Comparison of ENCODE assay signal across 27 mouse cellular contexts in genomic region chrX:152708359-152708758, GRCm38 (mm10).
DNase-seq lines count a peak whose midpoint lies in the region; ATAC-seq and TF ChIP-seq lines count a peak whose summit lies in the region.
"Had no signal": no experiment of that assay in that cellular context is flagged by ENCODE, and none has a peak within 500 bp of the region (broad histone marks: within the 10 kb centered on the region; RNA-seq: fewer than 3 reads in every experiment).

No protein-coding gene starts in this region.

- H3K4me2 ChIP-seq in heart, postnatal 0 days (ENCODE audit: low read depth, low read length), result no peak overlapping the region
- H3K4me2 ChIP-seq in lung, embryonic 16.5 days (ENCODE audit: low read depth, low read length), result no peak overlapping the region
- H3K4me2 ChIP-seq: intestine, embryonic 15.5 days; limb, embryonic 15.5 days; midbrain, embryonic 13.5 days; neural tube, embryonic 13.5 days had no signal

- H3K9ac ChIP-seq in heart, postnatal 0 days (replicated peaks; ENCODE audit: low read depth, low read length), result no peak overlapping the region
- H3K9ac ChIP-seq in lung, embryonic 16.5 days (ENCODE audit: low read length), result no peak overlapping the region
- H3K9ac ChIP-seq: forebrain, postnatal 0 days; intestine, embryonic 15.5 days; limb, embryonic 15.5 days; midbrain, embryonic 13.5 days; neural tube, embryonic 13.5 days had no signal

- no peaks in the 10 kb centered on the region for H3K36me3 ChIP-seq in heart, postnatal 0 days (replicated peaks; ENCODE audit: control insufficient read depth, insufficient read depth, low read length)
- H3K36me3 ChIP-seq in lung, embryonic 16.5 days (ENCODE audit: control insufficient read depth, insufficient read depth, low read length), result no peaks in the 10 kb centered on the region
- H3K36me3 ChIP-seq: intestine, embryonic 15.5 days; limb, embryonic 10.5 days; limb, embryonic 15.5 days; midbrain, embryonic 13.5 days; neural tube, embryonic 13.5 days had no signal

- DNase-seq in adrenal gland, adult (ENCODE audit: inconsistent age in 2 of 2, low spot score in 1 of 2), result peak; percentile 6 to 38
- no peak for DNase-seq in adrenal gland, postnatal 4 days (ENCODE audit: low spot score in 2 of 2)
- no peak for DNase-seq in heart, postnatal 0 days (ENCODE audit: low spot score)
- DNase-seq in heart, adult 9 months (ENCODE audit: low spot score in 2 of 2), result no peak
- DNase-seq in kidney, postnatal 14 days, result peak; percentile 22
- no peak for DNase-seq in kidney, adult 8-10 months
- DNase-seq in lung, postnatal 25 days (ENCODE audit: low spot score), result no peak
- DNase-seq: cerebellum, adult 11 months; cerebellum, adult 9-10 months; cerebellum, postnatal 36 days; forebrain, postnatal 0 days; layer of hippocampus, postnatal 36 days; lung, postnatal 36 days; right cerebral cortex, postnatal 4 days; thymus, adult 18-20 months; thymus, postnatal 25 days had no signal

- no peak overlapping the region for H3K4me3 ChIP-seq in heart, postnatal 0 days (ENCODE audit: low read depth, low read length)
- no peak overlapping the region for H3K4me3 ChIP-seq in lung, embryonic 16.5 days (ENCODE audit: low read length)
- H3K4me3 ChIP-seq: erythroblast, embryonic 14.5 days; intestine, embryonic 15.5 days; limb, embryonic 10.5 days; limb, embryonic 15.5 days; midbrain, embryonic 13.5 days; neural tube, embryonic 13.5 days had no signal

- no peak for TF ChIP-seq EP300 in heart, postnatal 0 days (IDR thresholded peaks at IDR 0.05; ENCODE audit: low read depth)

- H3K4me1 ChIP-seq in heart, postnatal 0 days (ENCODE audit: control insufficient read depth, insufficient read depth), result no peaks in the 10 kb centered on the region
- no peaks in the 10 kb centered on the region for H3K4me1 ChIP-seq in lung, embryonic 16.5 days (replicated peaks; ENCODE audit: control insufficient read depth, insufficient read depth, low read length)
- H3K4me1 ChIP-seq: intestine, embryonic 15.5 days; limb, embryonic 10.5 days; limb, embryonic 15.5 days; midbrain, embryonic 13.5 days; neural tube, embryonic 13.5 days had no signal

- H3K27me3 ChIP-seq in heart, postnatal 0 days (ENCODE audit: control insufficient read depth, insufficient read depth, low read length), result no peaks in the 10 kb centered on the region
- no peaks in the 10 kb centered on the region for H3K27me3 ChIP-seq in lung, embryonic 16.5 days (ENCODE audit: control insufficient read depth, insufficient read depth, low read depth, low read length)
- H3K27me3 ChIP-seq: CH12.LX; intestine, embryonic 15.5 days had no signal

- 45% methylated on average over 4 of the region's 4 CpGs for WGBS in heart, postnatal 0 days
- WGBS in lung, embryonic 16.5 days, result 44% methylated on average over 4 of the region's 4 CpGs

- H3K27ac ChIP-seq in heart, postnatal 0 days (ENCODE audit: low read depth), result peak overlapping the region; percentile 20; the same call in 1 of the 2 replicates
- no peak overlapping the region for H3K27ac ChIP-seq in lung, embryonic 16.5 days (ENCODE audit: low read length)
- H3K27ac ChIP-seq: intestine, embryonic 15.5 days; limb, embryonic 10.5 days; limb, embryonic 15.5 days; midbrain, embryonic 13.5 days; neural tube, embryonic 13.5 days; stomach, postnatal 0 days had no signal

- H3K9me3 ChIP-seq in heart, postnatal 0 days (replicated peaks; ENCODE audit: control insufficient read depth, low read length), result no peaks in the 10 kb centered on the region
- H3K9me3 ChIP-seq in lung, embryonic 16.5 days (ENCODE audit: control insufficient read depth, low read length), result no peaks in the 10 kb centered on the region
- H3K9me3 ChIP-seq: intestine, embryonic 15.5 days; limb, embryonic 10.5 days; limb, embryonic 15.5 days; midbrain, embryonic 13.5 days; neural tube, embryonic 13.5 days had no signal

- no peak for ATAC-seq in heart, postnatal 0 days (ENCODE audit: insufficient read depth, low read depth)
- peak; percentile 43; the same call in 1 of the 2 replicates for ATAC-seq in lung, embryonic 16.5 days (ENCODE audit: low read depth)
- ATAC-seq: activated CD4-positive, CD25-positive, alpha-beta regulatory T cell, adult 4 months; forebrain, postnatal 0 days; hindbrain, embryonic 16.5 days; intestine, embryonic 15.5 days; midbrain, embryonic 13.5 days had no signal

- no peak for TF ChIP-seq CTCF in heart, postnatal 0 days (IDR thresholded peaks at IDR 0.05; ENCODE audit: low read depth)

Comparison
In these comparisons a context has a peak if more than half of its experiments do, and no peak if none do; other contexts are left out.
1. DNase-seq: peak in adrenal gland, adult (2 of 2) and kidney, postnatal 14 days (single experiment); none in adrenal gland, postnatal 4 days (0 of 2), heart, postnatal 0 days (single experiment), heart, adult 9 months (0 of 2), kidney, adult 8-10 months (0 of 2) and lung, postnatal 25 days (single experiment).